Mouse (Mus musculus) kidney, embryonic 16.5 days (tissue): ENCODE measurements around the gene Lgals9. TPM values are rescaled to one million over a fixed set of nuclear protein-coding genes. Genes with fewer than 3 reads are reported as not detected.
"Not testable (repeated sequence)": the region's sequence is repeated elsewhere in the genome, so short reads cannot be mapped to it uniquely, and the experiment has no call there.

Source experiments
- ATAC-seq: fragments of 200-750 bp; cut with Nextera tagmentation; 2 replicates; pipeline ENCODE4 v1.8.0; 2017; ENCODE audit warnings: moderate TSS enrichment; ENCODE audit not compliant: low FRiP score, low TSS enrichment
- H3K27ac ChIP-seq: fragments of 300-500 bp; sonication (generic); 2 replicates; pipeline ENCODE4 v1.5.1; 2014; ENCODE audit warnings: low read length
- H3K27me3 ChIP-seq: fragments of 300-500 bp; sonication (generic); 2 replicates; pipeline ENCODE4 v1.6.1; 2014; ENCODE audit warnings: low read length, control low read depth, mixed read lengths; ENCODE audit not compliant: insufficient read depth
- H3K36me3 ChIP-seq: fragments of 300-500 bp; sonication (generic); 2 replicates; pipeline ENCODE4 v1.6.1; 2014; ENCODE audit warnings: low read length, control low read depth, mixed read lengths; ENCODE audit not compliant: insufficient read depth
- H3K4me1 ChIP-seq: fragments of 300-500 bp; sonication (generic); 2 replicates; pipeline ENCODE4 v1.6.1; 2014; ENCODE audit warnings: low read length, control low read depth, mixed read lengths; ENCODE audit not compliant: insufficient read depth
- H3K4me2 ChIP-seq: fragments of 300-500 bp; sonication (generic); replicated peaks from 2 replicates; pipeline ENCODE4 v1.6.1; 2014; ENCODE audit warnings: low read depth, low read length
- H3K4me3 ChIP-seq: fragments of 300-500 bp; sonication (generic); 2 replicates; pipeline ENCODE4 v1.5.1; 2014; ENCODE audit warnings: mild to moderate bottlenecking, low read length
- H3K9ac ChIP-seq: fragments of 300-500 bp; sonication (generic); replicated peaks from 2 replicates; pipeline ENCODE4 v1.6.1; 2014; ENCODE audit warnings: low read length
- H3K9me3 ChIP-seq: fragments of 300-500 bp; sonication (generic); 2 replicates; pipeline ENCODE4 v1.6.1; 2016; ENCODE audit warnings: low read length, control low read depth
- WGBS: fragments of 180-500 bp; shearing (Covaris S2); extraction: QIAGEN DNeasy Blood & Tissue Kit; methylation state at CpG from one replicate; pipeline ENCODE4 v1.1.7; 2014; 5-methylcytosine and 5-hydroxymethylcytosine counted together
- polyA plus RNA-seq: library from polyadenylated mRNA; unstranded; fragments of >200 nt; fragmentation: Nextera tagmentation; extraction: Ambion mirVana; gene quantifications from 2 replicates; pipeline ENCODE4 v1.2.1, GENCODE M21; 2015

Gene Lgals9
- polyA plus RNA-seq, 1 experiment from 2014 or later = 59.5 TPM

DNA sequence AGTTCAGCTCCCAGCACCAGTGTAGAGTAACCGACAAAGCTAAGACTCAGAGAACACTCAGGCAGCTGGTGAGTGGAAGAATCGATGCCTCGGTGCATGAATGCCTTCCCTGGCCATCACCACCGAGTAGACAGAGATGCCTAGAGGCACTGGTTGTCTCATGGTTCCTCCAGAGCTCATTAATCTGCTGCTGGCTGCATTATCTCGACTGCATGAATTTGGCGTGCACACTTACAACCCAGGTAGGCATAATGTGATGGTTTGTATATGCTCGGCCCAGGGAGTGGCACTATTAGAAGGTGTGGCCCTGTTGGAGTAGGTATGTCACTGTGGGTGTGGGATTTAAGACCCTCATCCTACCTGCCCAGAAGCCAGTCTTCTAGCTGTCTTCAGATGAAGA, 24.1 kb upstream of the Lgals9 start:
- H3K4me2 ChIP-seq = no peak overlapping the region
- no peak overlapping the region for H3K9ac ChIP-seq
- no peak for ATAC-seq
- H3K4me1 ChIP-seq = peaks cover 5% of the 10 kb centered on the region
- no peaks in the 10 kb centered on the region for H3K9me3 ChIP-seq
- H3K36me3 ChIP-seq = no peaks in the 10 kb centered on the region
- H3K27ac ChIP-seq = no peak overlapping the region
- no peak overlapping the region for H3K4me3 ChIP-seq
- 91% methylated on average over 7 of the region's 7 CpGs for WGBS
- H3K27me3 ChIP-seq = no peaks in the 10 kb centered on the region

GRCm38 (mm10) chr11:79008007-79008775, 23.4 kb upstream of the Lgals9 start:
- Histone ChIP-seq H3K9ac (no peak overlapping the region), H3K27ac (no peak overlapping the region), H3K4me1 (peaks cover 12% of the 10 kb centered on the region), H3K9me3 (no peaks in the 10 kb centered on the region), H3K27me3 (no peaks in the 10 kb centered on the region), H3K36me3 (no peaks in the 10 kb centered on the region), H3K4me2 (no peak overlapping the region), H3K4me3 (no peak overlapping the region)
- WGBS = 80% methylated on average over 6 of the region's 6 CpGs
- ATAC-seq = no peak

DNA sequence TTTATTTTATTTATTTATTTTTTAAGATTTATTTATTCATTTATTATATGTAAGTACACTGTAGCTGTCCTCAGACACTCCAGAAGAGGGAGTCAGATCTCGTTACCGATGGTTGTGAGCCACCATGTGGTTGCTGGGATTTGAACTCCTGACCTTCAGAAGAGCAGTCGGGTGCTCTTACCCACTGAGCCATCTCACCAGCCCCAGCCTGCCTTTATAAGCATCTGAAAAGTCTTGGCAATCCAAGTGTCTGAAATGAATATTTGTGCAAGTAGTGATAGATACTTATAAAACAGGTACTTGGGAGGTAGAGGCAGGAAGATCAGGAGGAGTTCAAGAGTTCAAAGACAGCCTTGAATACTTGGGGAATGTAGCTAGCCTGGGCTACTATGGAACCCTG, 22.6 kb upstream of the Lgals9 start:
- H3K4me3 ChIP-seq, H3K27me3 ChIP-seq, ATAC-seq, H3K9ac ChIP-seq, H3K36me3 ChIP-seq, H3K4me2 ChIP-seq, H3K9me3 ChIP-seq, H3K27ac ChIP-seq: not testable (repeated sequence)
- peaks cover 20% of the 10 kb centered on the region for H3K4me1 ChIP-seq
- 88% methylated on average over 3 of the region's 3 CpGs for WGBS

GRCm38 (mm10) chr11:79006417-79006816, 21.7 kb upstream of the Lgals9 start:
- H3K4me1 ChIP-seq = peaks cover 23% of the 10 kb centered on the region
- no peak overlapping the region for H3K9ac ChIP-seq
- ATAC-seq = no peak
- H3K27ac ChIP-seq = no peak overlapping the region
- no peak overlapping the region for H3K4me2 ChIP-seq
- no peaks in the 10 kb centered on the region for H3K36me3 ChIP-seq
- no peak overlapping the region for H3K4me3 ChIP-seq
- no peaks in the 10 kb centered on the region for H3K27me3 ChIP-seq
- WGBS = 67% methylated on average over 5 of the region's 5 CpGs
- no peaks in the 10 kb centered on the region for H3K9me3 ChIP-seq

GRCm38 (mm10) chr11:79005578-79006394, 21.0 kb upstream of the Lgals9 start:
- WGBS = 79% methylated on average over 14 of the region's 14 CpGs
- ATAC-seq = no peak
- no peak overlapping the region for H3K4me3 ChIP-seq
- H3K27ac ChIP-seq = no peak overlapping the region
- no peaks in the 10 kb centered on the region for H3K36me3 ChIP-seq
- H3K27me3 ChIP-seq = no peaks in the 10 kb centered on the region
- no peak overlapping the region for H3K4me2 ChIP-seq
- no peak overlapping the region for H3K9ac ChIP-seq
- H3K9me3 ChIP-seq = no peaks in the 10 kb centered on the region
- H3K4me1 ChIP-seq = peaks cover 23% of the 10 kb centered on the region

DNA sequence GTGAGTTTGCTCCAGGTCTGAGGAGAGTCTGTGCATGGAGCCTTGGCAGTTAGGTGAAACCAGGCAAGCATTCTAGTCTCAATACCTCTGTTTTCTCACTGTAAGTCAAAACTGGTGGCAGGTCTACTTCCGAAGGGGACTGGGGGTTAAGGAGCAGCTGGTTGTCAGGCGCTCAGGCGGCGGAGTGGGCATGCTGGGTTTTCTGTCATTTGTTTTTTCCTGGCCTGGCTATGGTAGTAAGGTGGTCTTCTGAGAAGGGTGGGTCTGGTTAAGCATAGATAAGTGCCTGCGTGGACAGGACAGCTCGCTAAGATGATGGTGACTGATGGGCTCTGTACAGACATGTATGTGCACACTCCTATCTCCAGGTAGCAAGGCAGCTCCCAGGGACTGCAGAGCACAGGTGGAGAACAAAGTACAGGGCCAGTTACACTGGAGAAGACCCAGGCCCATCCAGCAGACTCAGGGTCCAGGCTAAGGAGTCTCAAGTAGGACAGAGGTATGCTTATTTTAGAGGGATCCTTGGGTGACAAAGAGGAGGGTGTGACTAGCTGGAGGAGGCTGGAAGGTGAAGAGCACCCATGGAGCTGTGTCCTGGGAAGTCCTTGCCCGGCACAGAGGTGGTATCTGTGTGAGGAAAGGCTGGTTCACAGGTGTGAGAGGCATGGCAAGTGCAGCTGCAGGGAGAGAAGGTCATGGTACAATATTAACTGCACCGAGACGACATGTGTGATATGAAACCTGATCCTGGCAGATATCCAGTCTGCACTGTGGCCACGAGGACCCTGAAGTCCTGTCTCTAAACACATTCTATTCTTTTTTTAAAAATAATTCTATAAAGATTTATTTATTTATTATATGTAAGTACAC, 19.3 kb upstream of the Lgals9 start:
- H3K27me3 ChIP-seq = no peaks in the 10 kb centered on the region
- no peak for ATAC-seq
- H3K9ac ChIP-seq = no peak overlapping the region
- peaks cover 23% of the 10 kb centered on the region for H3K4me1 ChIP-seq
- H3K4me2 ChIP-seq = no peak overlapping the region
- 68% methylated on average over 10 of the region's 10 CpGs for WGBS
- H3K9me3 ChIP-seq = no peaks in the 10 kb centered on the region
- no peaks in the 10 kb centered on the region for H3K36me3 ChIP-seq
- H3K27ac ChIP-seq = peak overlapping the region; percentile 80
- no peak overlapping the region for H3K4me3 ChIP-seq

GRCm38 (mm10) chr11:79003053-79003768, 18.5 kb upstream of the Lgals9 start:
- Histone ChIP-seq H3K4me1 (peaks cover 23% of the 10 kb centered on the region), H3K27me3 (no peaks in the 10 kb centered on the region), H3K9me3 (no peaks in the 10 kb centered on the region), H3K36me3 (no peaks in the 10 kb centered on the region), H3K27ac (peak overlapping the region; percentile 80), H3K4me3 (no peak overlapping the region), H3K4me2 (no peak overlapping the region), H3K9ac (no peak overlapping the region; the same call in 1 of the 2 replicates)
- ATAC-seq = peak; percentile 68
- WGBS = 40% methylated on average over 11 of the region's 11 CpGs

GRCm38 (mm10) chr11:79002551-79002951, 17.8 kb upstream of the Lgals9 start:
- H3K9me3 ChIP-seq = peaks cover under 1% of the 10 kb centered on the region; the same call in 1 of the 2 replicates
- peak overlapping the region; percentile 80 for H3K27ac ChIP-seq
- no peaks in the 10 kb centered on the region for H3K36me3 ChIP-seq
- no peaks in the 10 kb centered on the region for H3K27me3 ChIP-seq
- H3K4me3 ChIP-seq = no peak overlapping the region
- peaks cover 23% of the 10 kb centered on the region for H3K4me1 ChIP-seq
- H3K4me2 ChIP-seq = no peak overlapping the region
- peak; percentile 54; the same call in 1 of the 2 replicates for ATAC-seq
- peak overlapping the region; percentile 5; the same call in 1 of the 2 replicates for H3K9ac ChIP-seq
- 26% methylated on average over 5 of the region's 5 CpGs for WGBS

- WGBS = 88% methylated on average over 4 of the region's 4 CpGs
- Histone ChIP-seq H3K27ac (peak overlapping the region; percentile 80), H3K9me3 (peaks cover 3% of the 10 kb centered on the region; the same call in 1 of the 2 replicates), H3K4me1 (peaks cover 23% of the 10 kb centered on the region), H3K36me3 (no peaks in the 10 kb centered on the region), H3K27me3 (no peaks in the 10 kb centered on the region), H3K9ac (no peak overlapping the region), H3K4me2 (no peak overlapping the region), H3K4me3 (no peak overlapping the region)
- no peak for ATAC-seq
Measured at GRCm38 (mm10) chr11:79001871-79002270, 17.1 kb upstream of the Lgals9 start.
